Mouse (Mus musculus) ES-E14 (cell line): Measurements from ENCODE around the gene Cldn34b2. TPM values are rescaled to one million over a fixed set of nuclear protein-coding genes. Genes with fewer than 3 reads are reported as not detected.
"Not testable (repeated sequence)": the region's sequence is repeated elsewhere in the genome, so short reads cannot be mapped to it uniquely, and the experiment has no call there.

Experiments
- DNase-seq: peaks from one replicate; pipeline ENCODE4 v3.0.0-alpha.2; 2013; ENCODE audit warnings: low read depth, low spot score
- H3K27ac ChIP-seq: 2 replicates; pipeline ENCODE4 v1.5.1; 2012; ENCODE audit warnings: low read depth, mild to moderate bottlenecking, low read length, moderate library complexity, mixed read lengths; ENCODE audit not compliant: poor library complexity, insufficient read depth, severe bottlenecking
- H3K36me3 ChIP-seq: 2 replicates; pipeline ENCODE4 v1.6.1; 2012; ENCODE audit warnings: mild to moderate bottlenecking, low read length, moderate library complexity, mixed read lengths; ENCODE audit not compliant: control insufficient read depth, poor library complexity, insufficient read depth, severe bottlenecking
- H3K4me1 ChIP-seq, 2 experiments: fragments of 150-350 bp in 1 of 2; sonication (generic) in 1 of 2; 2 replicates each; pipeline ENCODE4 v1.6.1; 2012; ENCODE audit warnings: low read length in 2 of 2, mild to moderate bottlenecking in 1 of 2, mixed read lengths in 1 of 2; ENCODE audit not compliant: control insufficient read depth in 2 of 2, insufficient read depth in 2 of 2, poor library complexity in 1 of 2
- H3K4me3 ChIP-seq, 2 experiments: fragments of 150-350 bp in 1 of 2; sonication (generic) in 1 of 2; 2 replicates each; pipeline ENCODE4 v1.5.1; 2012; ENCODE audit warnings: low read length in 2 of 2, low read depth in 1 of 2, mild to moderate bottlenecking in 1 of 2, mixed read lengths in 1 of 2; ENCODE audit not compliant: insufficient read depth in 1 of 2, poor library complexity in 1 of 2, severe bottlenecking in 1 of 2
- H3K9ac ChIP-seq: 2 replicates; pipeline ENCODE4 v1.6.1; 2012; ENCODE audit warnings: low read depth, mild to moderate bottlenecking, low read length, mixed read lengths; ENCODE audit not compliant: poor library complexity, insufficient read depth, severe bottlenecking
- H3K9me3 ChIP-seq: fragments of 150-350 bp; sonication (generic); 2 replicates; pipeline ENCODE4 v1.6.1; 2012; ENCODE audit warnings: low read depth, mild to moderate bottlenecking, low read length; ENCODE audit not compliant: control insufficient read depth, insufficient read depth
- CHD2 ChIP-seq: IDR thresholded peaks from 2 replicates; pipeline ENCODE4 v1.6.1; 2014; ENCODE audit warnings: mild to moderate bottlenecking, low read depth, low read length, inconsistent platforms
- HCFC1 ChIP-seq: IDR thresholded peaks from 2 replicates; pipeline ENCODE4 v1.6.1; 2012; ENCODE audit warnings: low read length, inconsistent platforms, borderline replicate concordance; ENCODE audit not compliant: insufficient read depth
- MAFK ChIP-seq: IDR thresholded peaks from 2 replicates; pipeline ENCODE4 v1.6.1; 2014; ENCODE audit warnings: mild to moderate bottlenecking, low read depth, low read length, inconsistent platforms; ENCODE audit not compliant: insufficient read depth
- ZC3H11A ChIP-seq: IDR thresholded peaks from 2 replicates; pipeline ENCODE4 v1.6.1; 2012; ENCODE audit warnings: low read depth, mild to moderate bottlenecking, inconsistent platforms, low read length, borderline replicate concordance
- ZNF384 ChIP-seq: IDR thresholded peaks from 2 replicates; pipeline ENCODE4 v1.6.1; 2012; ENCODE audit warnings: low read depth, low read length, inconsistent platforms
- in situ Hi-C, 2 experiments: fragments of 600-800 bp; cut with MboI; formaldehyde crosslinking; loops; one replicate each; pipeline ENCODE4 v1.15.1; 2025; ENCODE audit warnings: low sequenced_read_pairs in 2 of 2, inconsistent platforms in 1 of 2; ENCODE audit not compliant: unreplicated experiment in 2 of 2
- total RNA-seq: library from RNA; depleted of rRNA; stranded (reverse); fragments of 300-350 nt; gene quantifications from 2 replicates; pipeline ENCODE4 v1.2.3, GENCODE M21; 2012; rRNA removed

The Cldn34b2 gene
- total RNA-seq, 1 experiment, result not detected

DNA sequence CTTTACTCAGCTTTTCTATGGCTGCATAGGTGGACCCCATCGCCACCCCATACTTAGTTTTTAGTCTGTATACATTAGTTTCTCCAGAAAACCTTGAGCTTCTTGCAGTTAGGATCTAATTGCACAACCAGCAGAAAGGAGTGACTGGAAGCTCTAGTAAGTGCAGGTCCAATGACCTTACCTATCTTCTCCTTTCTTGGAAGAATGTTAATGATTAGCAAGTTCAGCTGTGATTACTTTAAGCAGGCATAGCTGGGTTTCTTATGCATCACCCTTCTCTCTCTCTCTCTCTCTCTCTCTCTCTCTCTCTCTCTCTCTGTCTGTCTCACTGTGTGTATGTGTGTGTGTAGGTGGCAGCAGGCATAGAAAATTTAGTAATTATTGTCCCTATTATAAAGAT is 23.7 kb upstream of the Cldn34b2 start:
- TF ChIP-seq ZC3H11A, result no peak
- TF ChIP-seq HCFC1, result no peak
- no peak for TF ChIP-seq MAFK
- no peak for TF ChIP-seq ZNF384
- no peak for TF ChIP-seq CHD2
- in situ Hi-C loops, result no loop called here

GRCm38 (mm10) chrX:155144718-155145117 is 16.5 kb upstream of the Cldn34b2 start:
- Histone ChIP-seq H3K4me3 (no peak overlapping the region), H3K36me3 (no peaks in the 10 kb centered on the region), H3K27ac (no peak overlapping the region), H3K9ac (no peak overlapping the region), H3K9me3 (no peaks in the 10 kb centered on the region), H3K4me1 (no peaks in the 10 kb centered on the region)
- TF ChIP-seq CHD2 (no peak), ZC3H11A (peak; percentile 49; the same call in 1 of the 2 replicates), ZNF384 (no peak), HCFC1 (no peak)
- in situ Hi-C loops, result no loop called here
- DNase-seq, result peak; percentile 13

More for the DNA sequence above, 23.7 kb upstream of the Cldn34b2 start:
- Histone ChIP-seq H3K4me3 (no peak overlapping the region), H3K9ac (no peak overlapping the region), H3K4me1 (no peaks in the 10 kb centered on the region), H3K9me3 (no peaks in the 10 kb centered on the region), H3K36me3 (no peaks in the 10 kb centered on the region), H3K27ac (no peak overlapping the region)
- DNase-seq, result no peak

- Histone ChIP-seq H3K4me1 (no peaks in the 10 kb centered on the region), H3K9ac (no peak overlapping the region), H3K36me3 (no peaks in the 10 kb centered on the region), H3K4me3 (no peak overlapping the region), H3K27ac (no peak overlapping the region), H3K9me3 (no peaks in the 10 kb centered on the region)
- TF ChIP-seq ZNF384 (no peak), MAFK (no peak), HCFC1 (no peak), CHD2 (no peak), ZC3H11A (no peak)
- in situ Hi-C loops, result no loop called here
- DNase-seq, result no peak
Measured at GRCm38 (mm10) chrX:155098024-155098423, 30.2 kb downstream of the Cldn34b2 start.

GRCm38 (mm10) chrX:155093566-155093965 is 34.6 kb downstream of the Cldn34b2 start, which contains the start of gene Magea2:
Gene Magea2 (minus strand): TSS chrX:155093666.
- DNase-seq, H3K9ac ChIP-seq, H3K4me1 ChIP-seq, H3K4me3 ChIP-seq, in situ Hi-C loops, H3K36me3 ChIP-seq, H3K9me3 ChIP-seq, H3K27ac ChIP-seq: not testable (repeated sequence)

DNA sequence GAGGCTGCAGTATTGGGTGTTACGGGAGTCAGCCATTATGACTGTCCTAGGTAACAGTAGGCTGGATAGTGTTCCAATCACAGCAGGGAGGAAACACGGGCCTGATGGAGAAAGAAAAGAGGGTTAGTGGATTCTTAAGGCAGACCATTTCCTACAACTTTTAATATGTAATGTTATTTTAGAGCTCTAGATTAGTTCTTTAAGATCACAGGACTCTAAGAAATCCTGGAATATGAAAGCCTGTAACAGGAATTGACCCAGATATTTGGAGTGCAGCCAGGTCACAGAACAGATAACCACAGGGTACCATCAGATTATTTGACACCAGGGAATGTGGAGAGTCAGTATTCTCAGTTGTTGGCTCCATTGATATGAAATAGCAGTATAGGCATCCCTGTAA is 38.5 kb downstream of the Cldn34b2 start, which contains the start of gene Magea1:
Gene Magea1, minus strand, starts transcription at position 101 of the 400 bp plus-strand sequence.
- H3K9me3 ChIP-seq, H3K27ac ChIP-seq, H3K4me3 ChIP-seq, H3K9ac ChIP-seq, H3K36me3 ChIP-seq, H3K4me1 ChIP-seq, DNase-seq, in situ Hi-C loops: not testable (repeated sequence)

Other genes starting within 250 kb of the Cldn34b2 start
- not detected in 2 replicates for gene Cldn34b1, start 238.1 kb downstream of the Cldn34b2 start, total RNA-seq
- gene Magea6, start 192.4 kb downstream of the Cldn34b2 start, total RNA-seq, result 0.36 TPM in 1 of 2 replicates, not detected in the other
- gene Magea3, start 178.9 kb downstream of the Cldn34b2 start, total RNA-seq, result 0.22 TPM in 1 of 2 replicates, not detected in the other
- 1.1 TPM in 1 of 2 replicates, not detected in the other for gene Magea8, start 132.6 kb downstream of the Cldn34b2 start, total RNA-seq
- gene Magea5, start 65.3 kb downstream of the Cldn34b2 start, total RNA-seq, result 1.1 TPM in 1 of 2 replicates, not detected in the other
- not detected in 2 replicates for gene Magea1, start 38.6 kb downstream of the Cldn34b2 start, total RNA-seq
- gene Magea2, start 34.7 kb downstream of the Cldn34b2 start, total RNA-seq, result 0.31 TPM in 1 of 2 replicates, not detected in the other
- gene Sat1, start 88.0 kb upstream of the Cldn34b2 start, total RNA-seq, result 50.5 and 111 TPM in 2 replicates
- 44.2 and 60.4 TPM in 2 replicates for gene Acot9, start 134.0 kb upstream of the Cldn34b2 start, total RNA-seq
- gene Prdx4, start 212.3 kb upstream of the Cldn34b2 start, total RNA-seq, result 235 and 279 TPM in 2 replicates